Mouse (Mus musculus) midbrain, embryonic 13.5 days (tissue): ENCODE measurements around the gene Gm3625. TPM values are rescaled to one million over a fixed set of nuclear protein-coding genes. Genes with fewer than 3 reads are reported as not detected.
"Not testable (repeated sequence)": the region's sequence is repeated elsewhere in the genome, so short reads cannot be mapped to it uniquely, and the experiment has no call there.

Experiments
- ATAC-seq: fragments of 200-750 bp; cut with Nextera tagmentation; 2 replicates; pipeline ENCODE4 v1.8.0; 2017; ENCODE audit warnings: mild to moderate bottlenecking, moderate TSS enrichment, moderate library complexity
- H3K27ac ChIP-seq: fragments of 300-500 bp; sonication (generic); 2 replicates; pipeline ENCODE4 v1.5.1; 2015; ENCODE audit warnings: inconsistent platforms, mild to moderate bottlenecking, moderate library complexity
- H3K27me3 ChIP-seq: fragments of 300-500 bp; sonication (generic); 2 replicates; pipeline ENCODE4 v1.6.1; 2015; ENCODE audit warnings: mild to moderate bottlenecking, inconsistent platforms
- H3K36me3 ChIP-seq: fragments of 300-500 bp; sonication (generic); 2 replicates; pipeline ENCODE4 v1.6.1; 2015; ENCODE audit warnings: mild to moderate bottlenecking, inconsistent platforms
- H3K4me1 ChIP-seq: fragments of 300-500 bp; sonication (generic); replicated peaks from 2 replicates; pipeline ENCODE4 v1.6.1; 2015; ENCODE audit warnings: inconsistent platforms
- H3K4me2 ChIP-seq: fragments of 300-500 bp; sonication (generic); replicated peaks from 2 replicates; pipeline ENCODE4 v1.6.1; 2015; ENCODE audit warnings: moderate library complexity, mild to moderate bottlenecking, inconsistent platforms
- H3K4me3 ChIP-seq: fragments of 300-500 bp; sonication (generic); replicated peaks from 2 replicates; pipeline ENCODE4 v1.5.1; 2015; ENCODE audit warnings: mild to moderate bottlenecking, inconsistent platforms
- H3K9ac ChIP-seq: fragments of 300-500 bp; sonication (generic); replicated peaks from 2 replicates; pipeline ENCODE4 v1.6.1; 2015; ENCODE audit warnings: mild to moderate bottlenecking, inconsistent platforms
- H3K9me3 ChIP-seq: fragments of 300-500 bp; sonication (generic); 2 replicates; pipeline ENCODE4 v1.6.1; 2016; ENCODE audit warnings: mild to moderate bottlenecking, inconsistent platforms
- WGBS: fragments of 180-500 bp; shearing (Covaris S2); methylation state at CpG from one replicate; pipeline ENCODE4 v1.1.7; 2015; 5-methylcytosine and 5-hydroxymethylcytosine counted together
- polyA plus RNA-seq: library from polyadenylated mRNA; unstranded; fragments of >200 nt; fragmentation: Nextera tagmentation; extraction: Ambion mirVana; gene quantifications from 2 replicates; pipeline ENCODE4 v1.2.1, GENCODE M21; 2015

Gene Gm3625
- polyA plus RNA-seq, 1 experiment from 2014 or later = not detected

- WGBS = 71% methylated on average over 6 of the region's 6 CpGs
- Histone ChIP-seq H3K27me3 (no peaks in the 10 kb centered on the region; the same call in 1 of the 2 replicates), H3K4me2 (peak overlapping the region; percentile 82), H3K36me3 (no peaks in the 10 kb centered on the region), H3K4me1 (peaks cover 12% of the 10 kb centered on the region), H3K9ac (no peak overlapping the region), H3K4me3 (peak overlapping the region; percentile 89), H3K27ac (no peak overlapping the region), H3K9me3 (no peaks in the 10 kb centered on the region)
- no peak for ATAC-seq
These were observed 702 bp downstream of the Gm3625 start for GRCm38 (mm10) chr12:4592025-4592424.

GRCm38 (mm10) chr12:4588603-4589002, 4.1 kb downstream of the Gm3625 start:
- H3K4me2 ChIP-seq = no peak overlapping the region
- no peak overlapping the region for H3K9ac ChIP-seq
- H3K9me3 ChIP-seq = no peaks in the 10 kb centered on the region
- no peak overlapping the region for H3K4me3 ChIP-seq
- peaks cover 5% of the 10 kb centered on the region for H3K4me1 ChIP-seq
- H3K27me3 ChIP-seq = no peaks in the 10 kb centered on the region; the same call in 1 of the 2 replicates
- no peaks in the 10 kb centered on the region for H3K36me3 ChIP-seq
- WGBS = 82% methylated on average over 3 of the region's 3 CpGs
- no peak for ATAC-seq
- H3K27ac ChIP-seq = no peak overlapping the region

- H3K4me1 ChIP-seq = 0 out of 2 replicates have a peak, but pooled peaks cover 3% of the 10 kb centered on the region
- H3K36me3 ChIP-seq = no peaks in the 10 kb centered on the region
- 75% methylated on average over 2 of the region's 2 CpGs for WGBS
- no peak overlapping the region for H3K4me2 ChIP-seq
- ATAC-seq = no peak
- no peak overlapping the region for H3K27ac ChIP-seq
- no peak overlapping the region for H3K4me3 ChIP-seq
- H3K9ac ChIP-seq = no peak overlapping the region
- H3K9me3 ChIP-seq = no peaks in the 10 kb centered on the region
- no peaks in the 10 kb centered on the region; the same call in 1 of the 2 replicates for H3K27me3 ChIP-seq
These were observed 4.9 kb downstream of the Gm3625 start for GRCm38 (mm10) chr12:4587846-4588245.

GRCm38 (mm10) chr12:4582326-4582725, 10.4 kb downstream of the Gm3625 start:
- Histone ChIP-seq H3K9me3 (no peaks in the 10 kb centered on the region), H3K9ac (no peak overlapping the region), H3K4me3 (no peak overlapping the region), H3K27me3 (no peaks in the 10 kb centered on the region), H3K4me1 (no peaks in the 10 kb centered on the region), H3K4me2 (no peak overlapping the region), H3K27ac (no peak overlapping the region), H3K36me3 (no peaks in the 10 kb centered on the region)
- no peak for ATAC-seq

GRCm38 (mm10) chr12:4574065-4574464, 18.7 kb downstream of the Gm3625 start:
- Histone ChIP-seq H3K36me3 (no peaks in the 10 kb centered on the region), H3K27me3 (no peaks in the 10 kb centered on the region), H3K4me2 (no peak overlapping the region), H3K9me3 (no peaks in the 10 kb centered on the region), H3K4me3 (no peak overlapping the region), H3K27ac (no peak overlapping the region), H3K4me1 (no peaks in the 10 kb centered on the region), H3K9ac (no peak overlapping the region)
- no peak for ATAC-seq
- 83% methylated on average over 4 of the region's 4 CpGs for WGBS

- ATAC-seq = no peak
- Histone ChIP-seq H3K27me3 (no peaks in the 10 kb centered on the region), H3K27ac (no peak overlapping the region), H3K9me3 (no peaks in the 10 kb centered on the region), H3K4me2 (no peak overlapping the region), H3K4me1 (no peaks in the 10 kb centered on the region), H3K4me3 (no peak overlapping the region), H3K36me3 (no peaks in the 10 kb centered on the region), H3K9ac (no peak overlapping the region)
- WGBS = 35% methylated on average over 5 of the region's 5 CpGs
These were observed 20.9 kb downstream of the Gm3625 start for GRCm38 (mm10) chr12:4571864-4572263.

GRCm38 (mm10) chr12:4558475-4559279, 34.0 kb downstream of the Gm3625 start:
- WGBS = 87% methylated on average over 9 of the region's 9 CpGs
- H3K27ac ChIP-seq = no peak overlapping the region
- H3K27me3 ChIP-seq = no peaks in the 10 kb centered on the region
- H3K4me3 ChIP-seq = no peak overlapping the region
- H3K9ac ChIP-seq = no peak overlapping the region
- no peaks in the 10 kb centered on the region for H3K9me3 ChIP-seq
- H3K36me3 ChIP-seq = no peaks in the 10 kb centered on the region
- no peak for ATAC-seq
- H3K4me2 ChIP-seq = no peak overlapping the region
- H3K4me1 ChIP-seq = no peaks in the 10 kb centered on the region

- ATAC-seq = no peak
- H3K9me3 ChIP-seq = no peaks in the 10 kb centered on the region
- H3K4me3 ChIP-seq = no peak overlapping the region
- H3K4me2 ChIP-seq = no peak overlapping the region
- H3K27ac ChIP-seq = no peak overlapping the region
- no peaks in the 10 kb centered on the region for H3K4me1 ChIP-seq
- WGBS = 71% methylated on average over 3 of the region's 3 CpGs
- no peak overlapping the region for H3K9ac ChIP-seq
- no peaks in the 10 kb centered on the region for H3K36me3 ChIP-seq
- H3K27me3 ChIP-seq = no peaks in the 10 kb centered on the region
These were observed 34.7 kb downstream of the Gm3625 start for GRCm38 (mm10) chr12:4558013-4558412.

- Histone ChIP-seq H3K4me2 (no peak overlapping the region), H3K9ac (no peak overlapping the region), H3K27ac (no peak overlapping the region), H3K27me3 (no peaks in the 10 kb centered on the region), H3K4me1 (no peaks in the 10 kb centered on the region), H3K9me3 (no peaks in the 10 kb centered on the region), H3K4me3 (no peak overlapping the region), H3K36me3 (no peaks in the 10 kb centered on the region)
- WGBS = 82% methylated on average over 3 of the region's 3 CpGs
- no peak for ATAC-seq
These were observed 35.3 kb downstream of the Gm3625 start for GRCm38 (mm10) chr12:4557436-4557835.

- H3K27me3 ChIP-seq = no peaks in the 10 kb centered on the region
- 85% methylated on average over 9 of the region's 9 CpGs for WGBS
- H3K36me3 ChIP-seq = no peaks in the 10 kb centered on the region
- H3K4me3 ChIP-seq = no peak overlapping the region
- no peak for ATAC-seq
- no peaks in the 10 kb centered on the region for H3K4me1 ChIP-seq
- no peak overlapping the region for H3K4me2 ChIP-seq
- H3K27ac ChIP-seq = no peak overlapping the region
- no peak overlapping the region for H3K9ac ChIP-seq
- no peaks in the 10 kb centered on the region for H3K9me3 ChIP-seq
These were observed 35.8 kb downstream of the Gm3625 start for GRCm38 (mm10) chr12:4556891-4557290.

GRCm38 (mm10) chr12:4555451-4555850, 37.3 kb downstream of the Gm3625 start:
- H3K4me2 ChIP-seq = no peak overlapping the region
- 64% methylated on average over 5 of the region's 6 CpGs for WGBS
- ATAC-seq = no peak
- H3K36me3 ChIP-seq = no peaks in the 10 kb centered on the region
- H3K9ac ChIP-seq = no peak overlapping the region
- no peak overlapping the region for H3K27ac ChIP-seq
- H3K27me3 ChIP-seq = no peaks in the 10 kb centered on the region
- H3K4me1 ChIP-seq = no peaks in the 10 kb centered on the region
- no peak overlapping the region for H3K4me3 ChIP-seq
- no peaks in the 10 kb centered on the region for H3K9me3 ChIP-seq

GRCm38 (mm10) chr12:4553704-4554103, 39.0 kb downstream of the Gm3625 start:
- H3K4me1 ChIP-seq, ATAC-seq, H3K9ac ChIP-seq, H3K27ac ChIP-seq, H3K4me3 ChIP-seq, H3K27me3 ChIP-seq, H3K36me3 ChIP-seq, H3K4me2 ChIP-seq, H3K9me3 ChIP-seq: not testable (repeated sequence)
- WGBS = 90% methylated on average over 3 of the region's 3 CpGs
